Mouse (Mus musculus): ENCODE data around the gene Tjp1. TPM values are rescaled to one million over a fixed set of nuclear protein-coding genes. Genes with fewer than 3 reads are reported as not detected.

The Tjp1 gene
- polyA plus RNA-seq, 1 experiment from 2014 or later, result 17.4 TPM

DNA sequence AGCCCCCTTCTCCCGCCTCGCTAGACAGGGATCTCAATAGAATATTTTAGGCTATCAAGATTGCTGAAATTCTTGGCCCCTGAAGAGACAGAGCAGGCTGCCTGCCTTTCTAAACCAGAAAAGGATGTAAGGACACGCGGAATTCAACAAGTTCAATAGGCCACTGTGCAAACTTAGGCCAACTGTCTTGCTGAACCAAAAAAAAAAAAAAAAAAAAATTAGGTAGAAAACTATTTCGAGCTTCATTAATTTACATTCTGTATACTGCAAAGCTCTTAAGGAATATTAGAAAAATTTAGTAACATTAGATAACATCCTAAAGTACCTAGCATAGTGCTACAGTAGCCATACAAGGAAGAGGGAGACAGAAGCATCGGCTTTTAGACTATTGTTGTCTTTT lies 155.8 kb downstream of the Tjp1 start:
- Histone ChIP-seq H3K9ac (ENCODE audit: low read depth, low read length) (peak overlapping the region; percentile 84; the same call in 1 of the 2 replicates), H3K4me1 (replicated peaks; ENCODE audit: control insufficient read depth, insufficient read depth, low read length) (peaks cover 7% of the 10 kb centered on the region; the same call in 1 of the 2 replicates), H3K4me3 (ENCODE audit: low read depth, low read length) (peak overlapping the region; percentile 86; the same call in 1 of the 2 replicates), H3K27me3 (ENCODE audit: control insufficient read depth, insufficient read depth, low read length) (no peaks in the 10 kb centered on the region), H3K36me3 (ENCODE audit: control insufficient read depth, insufficient read depth, low read length) (no peaks in the 10 kb centered on the region), H3K27ac (ENCODE audit: low read depth, low read length) (0 out of 2 replicates have a peak overlapping the region, but pooled peaks have one; percentile 82), H3K4me2 (replicated peaks; ENCODE audit: low read depth, low read length) (peak overlapping the region; percentile 76), H3K9me3 (ENCODE audit: control insufficient read depth, low read length) (no peaks in the 10 kb centered on the region)
- WGBS, result 56% methylated on average over 6 of the region's 6 CpGs
- ATAC-seq (ENCODE audit: low FRiP score) (no peak), DNase-seq (ENCODE audit: low spot score) (no peak)

DNA sequence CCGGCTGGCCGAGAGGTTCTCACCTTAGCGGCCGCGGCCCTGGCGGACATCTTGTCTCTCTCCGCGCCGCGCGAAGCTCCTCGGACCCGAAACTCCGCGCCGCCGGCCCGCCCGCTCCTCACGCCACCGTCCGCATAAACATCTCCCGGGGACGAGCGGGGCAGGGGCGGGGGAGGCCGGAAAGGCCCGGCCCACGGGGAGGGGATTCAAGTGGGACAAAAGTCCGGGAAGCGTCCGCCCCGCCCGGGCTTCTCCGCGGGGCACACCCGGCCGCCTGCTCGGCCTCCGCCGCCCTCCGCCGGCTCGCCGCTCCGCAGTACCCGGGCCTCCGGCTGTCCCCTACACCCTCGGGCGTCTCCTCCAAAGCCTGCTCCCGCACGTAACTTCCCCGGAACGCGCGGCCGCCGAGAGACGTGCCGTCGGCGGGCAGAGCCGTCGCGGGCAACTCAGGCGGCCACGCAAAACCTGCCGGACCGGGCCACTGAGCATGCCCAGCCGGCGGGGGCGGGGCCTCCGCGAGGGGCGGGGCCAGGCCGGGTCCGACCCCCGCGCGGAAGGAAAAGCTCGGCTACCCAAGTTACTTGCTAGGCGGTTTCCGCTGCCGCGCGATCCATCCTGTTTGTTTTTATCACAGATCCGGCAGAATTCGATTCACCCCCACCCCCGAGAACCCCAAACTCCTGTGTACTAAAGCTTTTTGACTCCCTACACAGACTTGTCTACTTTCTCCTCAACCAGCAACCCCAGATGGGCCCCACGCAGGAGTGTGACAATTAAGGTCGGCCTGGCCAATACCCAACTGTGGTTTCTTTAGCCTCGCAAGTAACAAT lies 156.6 kb downstream of the Tjp1 start:
- under 1% methylated on average over 57 of the region's 92 CpGs for WGBS
- H3K4me1 ChIP-seq (replicated peaks; ENCODE audit: control insufficient read depth, insufficient read depth, low read length), result peaks cover 7% of the 10 kb centered on the region; the same call in 1 of the 2 replicates
- peak; percentile 93 for DNase-seq (ENCODE audit: low spot score)

DNA sequence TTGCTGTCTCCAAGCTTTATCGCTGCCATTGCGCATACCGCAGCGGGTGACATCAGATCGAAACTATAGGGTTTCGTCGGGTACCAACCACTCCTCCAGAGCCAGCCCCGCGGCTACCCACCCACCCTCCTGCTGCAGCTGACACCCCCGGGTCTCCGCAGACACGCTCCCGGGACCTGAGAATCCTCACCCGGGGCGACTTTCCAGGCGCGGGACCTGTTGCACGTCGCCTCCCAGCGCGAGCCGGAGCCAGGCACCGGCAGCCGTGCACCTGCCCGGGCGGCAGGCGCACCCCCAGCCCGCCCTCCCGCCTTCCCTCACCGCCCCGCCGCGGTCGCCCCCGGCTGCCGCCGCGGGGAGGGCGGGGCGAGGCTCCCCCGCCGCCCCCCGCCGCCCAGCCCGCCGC lies 157.2 kb downstream of the Tjp1 start:
- no peaks in the 10 kb centered on the region for H3K9me3 ChIP-seq (ENCODE audit: control insufficient read depth, low read length)
- peak overlapping the region; percentile 82 for H3K27ac ChIP-seq (ENCODE audit: low read depth, low read length)
- peak overlapping the region; percentile 84 for H3K9ac ChIP-seq (ENCODE audit: low read depth, low read length)
- H3K4me3 ChIP-seq (ENCODE audit: low read depth, low read length), result peak overlapping the region; percentile 86
- H3K36me3 ChIP-seq (ENCODE audit: control insufficient read depth, insufficient read depth, low read length), result no peaks in the 10 kb centered on the region
- ATAC-seq (ENCODE audit: low FRiP score) (peak; percentile 63; the same call in 1 of the 2 replicates), DNase-seq (ENCODE audit: low spot score) (peak; percentile 61)
- peak overlapping the region; percentile 76 for H3K4me2 ChIP-seq (replicated peaks; ENCODE audit: low read depth, low read length)
- peaks cover 7% of the 10 kb centered on the region; the same call in 1 of the 2 replicates for H3K4me1 ChIP-seq (replicated peaks; ENCODE audit: control insufficient read depth, insufficient read depth, low read length)
- under 1% methylated on average over 19 of the region's 46 CpGs for WGBS
- no peaks in the 10 kb centered on the region for H3K27me3 ChIP-seq (ENCODE audit: control insufficient read depth, insufficient read depth, low read length)

More for the DNA sequence above, 156.6 kb downstream of the Tjp1 start:
- peak; percentile 94 for ATAC-seq (ENCODE audit: low FRiP score)
- peak overlapping the region; percentile 86 for H3K4me3 ChIP-seq (ENCODE audit: low read depth, low read length)
- no peaks in the 10 kb centered on the region for H3K9me3 ChIP-seq (ENCODE audit: control insufficient read depth, low read length)
- peak overlapping the region; percentile 84 for H3K9ac ChIP-seq (ENCODE audit: low read depth, low read length)
- peak overlapping the region; percentile 76 for H3K4me2 ChIP-seq (replicated peaks; ENCODE audit: low read depth, low read length)
- no peaks in the 10 kb centered on the region for H3K36me3 ChIP-seq (ENCODE audit: control insufficient read depth, insufficient read depth, low read length)
- H3K27me3 ChIP-seq (ENCODE audit: control insufficient read depth, insufficient read depth, low read length), result no peaks in the 10 kb centered on the region
- peak overlapping the region; percentile 82 for H3K27ac ChIP-seq (ENCODE audit: low read depth, low read length)

DNA sequence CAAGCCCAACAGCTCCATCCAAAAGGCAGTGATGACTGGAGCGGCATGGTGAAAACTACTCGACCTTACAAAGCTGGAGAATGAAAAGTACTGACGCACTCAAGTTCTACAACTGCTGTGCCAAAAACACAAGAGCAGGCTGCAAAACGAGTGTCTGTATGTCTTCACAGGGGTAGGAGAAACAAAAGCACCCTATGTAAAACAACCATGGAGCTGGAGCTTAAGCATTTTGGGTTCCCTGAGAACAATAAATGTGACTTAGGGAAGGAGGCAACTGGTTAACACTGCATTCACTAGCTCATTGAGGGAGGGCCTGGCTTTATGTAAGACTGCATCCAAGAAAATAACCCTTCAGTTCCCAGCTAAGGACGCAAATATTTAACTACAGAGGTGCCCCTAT lies 158.5 kb downstream of the Tjp1 start:
- WGBS, result 33% methylated on average over 5 of the region's 5 CpGs
- no peaks in the 10 kb centered on the region for H3K27me3 ChIP-seq (ENCODE audit: control insufficient read depth, insufficient read depth, low read length)
- no peak for ATAC-seq (ENCODE audit: low FRiP score)
- peak overlapping the region; percentile 16; the same call in 1 of the 2 replicates for H3K4me3 ChIP-seq (ENCODE audit: low read depth, low read length)
- peak overlapping the region; percentile 36 for H3K4me2 ChIP-seq (replicated peaks; ENCODE audit: low read depth, low read length)
- H3K4me1 ChIP-seq (replicated peaks; ENCODE audit: control insufficient read depth, insufficient read depth, low read length), result peaks cover 7% of the 10 kb centered on the region; the same call in 1 of the 2 replicates
- H3K9me3 ChIP-seq (ENCODE audit: control insufficient read depth, low read length), result no peaks in the 10 kb centered on the region
- H3K36me3 ChIP-seq (ENCODE audit: control insufficient read depth, insufficient read depth, low read length), result no peaks in the 10 kb centered on the region
- H3K27ac ChIP-seq (ENCODE audit: low read depth, low read length), result no peak overlapping the region
- H3K9ac ChIP-seq (ENCODE audit: low read depth, low read length), result peak overlapping the region; percentile 37; the same call in 1 of the 2 replicates
- DNase-seq (ENCODE audit: low spot score), result peak; percentile 9

DNA sequence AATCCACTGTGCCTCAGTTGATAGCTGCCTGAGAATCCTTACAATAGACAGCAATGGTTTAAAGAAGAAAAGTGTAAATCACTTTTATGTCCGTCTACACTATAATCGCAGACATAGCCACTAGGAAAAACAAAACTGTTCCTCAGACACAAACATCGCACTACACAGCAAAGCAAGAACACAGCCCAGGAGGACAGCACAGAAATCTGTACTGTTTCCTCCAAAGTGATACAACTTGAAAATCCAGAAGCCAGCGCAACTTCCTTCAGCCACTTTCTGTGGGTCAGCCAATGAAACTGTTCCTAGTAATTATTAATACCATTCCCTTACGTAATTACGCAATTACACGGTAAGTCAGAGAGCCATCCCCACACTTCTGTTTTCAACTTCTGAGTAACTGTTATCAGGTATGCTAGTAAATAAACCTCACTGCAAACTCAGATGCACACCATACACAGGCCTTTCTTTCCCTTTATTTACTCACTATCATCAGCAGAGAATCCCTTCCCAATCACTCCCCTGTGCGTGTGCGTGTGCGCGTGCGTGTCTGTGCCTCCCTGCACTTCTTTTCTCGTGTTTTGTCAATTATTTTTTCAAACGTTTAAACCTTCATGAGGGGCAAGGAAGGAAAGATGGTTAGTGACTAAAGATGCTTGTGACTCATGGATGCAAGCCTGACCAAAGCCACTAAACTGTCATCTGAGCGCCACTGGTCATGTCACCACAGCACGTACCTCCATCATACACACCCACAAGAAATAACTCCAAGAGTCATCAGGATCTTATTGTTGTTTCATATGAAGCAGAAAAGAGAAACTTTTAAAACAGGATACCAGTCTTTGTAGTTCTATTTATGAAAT lies 160.0 kb downstream of the Tjp1 start:
- no peaks in the 10 kb centered on the region for H3K36me3 ChIP-seq (ENCODE audit: control insufficient read depth, insufficient read depth, low read length)
- H3K9ac ChIP-seq (ENCODE audit: low read depth, low read length), result no peak overlapping the region
- no peak overlapping the region for H3K4me2 ChIP-seq (replicated peaks; ENCODE audit: low read depth, low read length)
- 86% methylated on average over 16 of the region's 16 CpGs for WGBS
- peaks cover 7% of the 10 kb centered on the region; the same call in 1 of the 2 replicates for H3K4me1 ChIP-seq (replicated peaks; ENCODE audit: control insufficient read depth, insufficient read depth, low read length)
- no peaks in the 10 kb centered on the region for H3K9me3 ChIP-seq (ENCODE audit: control insufficient read depth, low read length)
- DNase-seq (ENCODE audit: low spot score) (no peak), ATAC-seq (ENCODE audit: low FRiP score) (no peak)
- no peaks in the 10 kb centered on the region for H3K27me3 ChIP-seq (ENCODE audit: control insufficient read depth, insufficient read depth, low read length)
- H3K27ac ChIP-seq (ENCODE audit: low read depth, low read length), result no peak overlapping the region
- H3K4me3 ChIP-seq (ENCODE audit: low read depth, low read length), result no peak overlapping the region

DNA sequence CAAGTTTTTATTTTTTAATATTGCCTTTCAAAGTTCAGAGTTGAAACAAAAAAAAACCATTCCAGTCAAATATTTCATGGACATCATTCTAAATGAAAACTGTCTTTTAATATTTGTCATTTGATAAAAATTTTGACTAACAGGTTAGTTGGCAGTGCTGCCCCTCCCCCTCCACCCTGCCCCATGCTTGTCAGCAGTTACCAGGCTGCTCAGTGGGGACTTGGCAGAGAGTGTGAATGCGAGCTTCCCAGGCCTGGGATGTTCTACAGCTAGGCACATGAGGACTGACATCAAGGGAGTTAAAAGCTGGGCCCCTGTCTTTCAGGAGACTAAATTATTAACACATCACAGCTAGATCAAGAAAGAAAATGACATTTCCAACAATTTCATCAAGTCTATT lies 161.4 kb downstream of the Tjp1 start:
- no peak overlapping the region for H3K4me3 ChIP-seq (ENCODE audit: low read depth, low read length)
- no peak overlapping the region for H3K9ac ChIP-seq (ENCODE audit: low read depth, low read length)
- DNase-seq (ENCODE audit: low spot score) (no peak), ATAC-seq (ENCODE audit: low FRiP score) (no peak)
- H3K4me2 ChIP-seq (replicated peaks; ENCODE audit: low read depth, low read length), result no peak overlapping the region
- peaks cover 7% of the 10 kb centered on the region; the same call in 1 of the 2 replicates for H3K4me1 ChIP-seq (replicated peaks; ENCODE audit: control insufficient read depth, insufficient read depth, low read length)
- no peaks in the 10 kb centered on the region for H3K27me3 ChIP-seq (ENCODE audit: control insufficient read depth, insufficient read depth, low read length)
- H3K9me3 ChIP-seq (ENCODE audit: control insufficient read depth, low read length), result no peaks in the 10 kb centered on the region
- no peaks in the 10 kb centered on the region for H3K36me3 ChIP-seq (ENCODE audit: control insufficient read depth, insufficient read depth, low read length)
- H3K27ac ChIP-seq (ENCODE audit: low read depth, low read length), result no peak overlapping the region
- 5% methylated on average over 1 of the region's 1 CpGs for whole genome bisulfite sequencing

DNA sequence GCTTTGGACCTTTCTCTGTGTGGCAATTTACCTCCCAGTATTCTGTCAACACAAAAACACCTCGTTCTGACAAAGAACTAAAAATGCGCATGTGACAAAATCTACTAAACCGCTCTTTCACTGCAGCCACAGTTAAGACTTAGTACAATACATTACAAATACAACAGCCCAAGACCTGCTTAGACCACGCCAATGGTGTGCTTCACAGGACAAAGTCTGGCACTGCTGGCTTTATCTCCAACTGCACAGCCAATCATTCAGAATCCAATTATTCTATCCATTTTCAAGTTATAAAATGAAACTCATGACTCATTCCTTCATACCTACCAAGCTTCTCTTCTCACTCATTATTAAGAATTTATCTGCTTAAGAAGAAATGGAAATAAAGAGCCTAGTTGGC lies 162.0 kb downstream of the Tjp1 start:
- Histone ChIP-seq H3K27ac (ENCODE audit: low read depth, low read length) (no peak overlapping the region), H3K27me3 (ENCODE audit: control insufficient read depth, insufficient read depth, low read length) (no peaks in the 10 kb centered on the region), H3K9me3 (ENCODE audit: control insufficient read depth, low read length) (no peaks in the 10 kb centered on the region), H3K4me2 (replicated peaks; ENCODE audit: low read depth, low read length) (no peak overlapping the region), H3K4me1 (replicated peaks; ENCODE audit: control insufficient read depth, insufficient read depth, low read length) (peaks cover 7% of the 10 kb centered on the region; the same call in 1 of the 2 replicates), H3K4me3 (ENCODE audit: low read depth, low read length) (no peak overlapping the region), H3K9ac (ENCODE audit: low read depth, low read length) (no peak overlapping the region), H3K36me3 (ENCODE audit: control insufficient read depth, insufficient read depth, low read length) (no peaks in the 10 kb centered on the region)
- no peak for DNase-seq (ENCODE audit: low spot score)
- WGBS, result 86% methylated on average over 4 of the region's 4 CpGs
- ATAC-seq (ENCODE audit: low FRiP score), result no peak

DNA sequence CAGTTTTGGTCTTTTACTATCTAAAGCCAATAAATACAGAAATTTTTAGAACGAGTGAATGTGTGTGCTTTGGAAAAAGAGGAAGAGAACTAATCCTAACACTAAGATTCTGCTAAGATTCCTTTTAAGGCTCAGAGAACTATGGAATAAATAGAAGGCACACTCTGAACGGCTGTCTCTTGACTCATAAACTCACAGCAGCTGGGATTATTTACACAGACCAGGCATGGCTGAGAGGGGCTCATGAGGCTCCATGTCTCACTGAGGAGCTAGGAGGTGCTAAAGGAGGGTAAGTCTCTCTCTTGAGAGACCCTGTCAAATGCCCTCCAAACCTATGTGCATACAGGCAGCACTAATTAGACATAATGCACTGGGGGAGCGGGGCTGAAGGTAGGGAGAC lies 167.3 kb downstream of the Tjp1 start:
- no peak overlapping the region for H3K4me2 ChIP-seq (replicated peaks; ENCODE audit: low read depth, low read length)
- H3K9ac ChIP-seq (ENCODE audit: low read depth, low read length), result no peak overlapping the region
- no peak for DNase-seq (ENCODE audit: low spot score)
- no peak overlapping the region for H3K27ac ChIP-seq (ENCODE audit: low read depth, low read length)
- no peaks in the 10 kb centered on the region for H3K4me1 ChIP-seq (replicated peaks; ENCODE audit: control insufficient read depth, insufficient read depth, low read length)
- no peak overlapping the region for H3K4me3 ChIP-seq (ENCODE audit: low read depth, low read length)
- no peaks in the 10 kb centered on the region for H3K27me3 ChIP-seq (ENCODE audit: control insufficient read depth, insufficient read depth, low read length)
- H3K9me3 ChIP-seq (ENCODE audit: control insufficient read depth, low read length), result no peaks in the 10 kb centered on the region
- 76% methylated on average over 3 of the region's 3 CpGs for WGBS
- H3K36me3 ChIP-seq (ENCODE audit: control insufficient read depth, insufficient read depth, low read length), result no peaks in the 10 kb centered on the region
- ATAC-seq (ENCODE audit: low FRiP score), result no peak

All from hindbrain, embryonic 11.5 days (tissue).